Mouse (Mus musculus): ENCODE data around the gene Cdc42bpb.

DNA sequence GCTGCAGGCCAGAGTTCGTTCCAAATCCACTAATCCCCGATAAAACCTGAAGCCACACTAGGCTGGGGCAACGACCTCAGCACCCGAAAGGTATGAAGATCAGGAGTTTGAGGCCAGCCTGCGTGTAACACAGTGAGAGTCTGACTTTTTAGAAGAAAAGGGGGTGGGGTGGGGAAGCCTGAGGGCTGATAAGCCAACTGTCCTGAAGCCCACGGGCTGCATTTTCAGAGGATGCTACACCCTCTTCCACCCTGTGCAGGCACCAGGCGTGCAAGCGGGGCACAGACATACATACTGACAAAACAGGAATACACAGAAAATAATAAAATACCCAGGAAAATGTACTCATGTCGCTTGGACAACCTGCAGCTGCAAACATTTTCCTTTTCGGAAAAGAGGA lies 65.7 kb downstream of the Cdc42bpb start:
- no peak for TF ChIP-seq CTCF (IDR thresholded peaks at IDR 0.05; ENCODE audit: borderline replicate concordance, control insufficient read depth, extremely low read depth, insufficient read depth, low read length, poor library complexity)
- TF ChIP-seq POLR2A (IDR thresholded peaks at IDR 0.05; ENCODE audit: control insufficient read depth, extremely low read depth, insufficient read depth, low read length, poor library complexity) = no peak

Data from thymus, adult 2 months (tissue).